21 mouse cellular contexts compared by ENCODE assay signal in genomic region chr9:102793286-102793809, GRCm38 (mm10). TPM values are rescaled to one million over a fixed set of nuclear protein-coding genes. Genes with fewer than 3 reads are reported as not detected.
A peak's percentile ranks its signal among the peaks of the same experiment; 100 is the strongest.
DNase-seq lines count a peak whose midpoint lies in the region; ATAC-seq and TF ChIP-seq lines count a peak whose summit lies in the region.
"Had no signal": no experiment of that assay in that cellular context is flagged by ENCODE, and none has a peak within 500 bp of the region (broad histone marks: within the 10 kb centered on the region; RNA-seq: fewer than 3 reads in every experiment).

No protein-coding gene starts in this region.

- H3K27ac ChIP-seq in heart, embryonic 16.5 days (ENCODE audit: low read length): no peak overlapping the region
- 0 out of 2 replicates have a peak overlapping the region, but pooled peaks have one; percentile 33 for H3K27ac ChIP-seq in liver, adult 2 months (replicated peaks; ENCODE audit: insufficient read depth, low read depth, low read length)
- H3K27ac ChIP-seq: embryonic facial prominence, embryonic 13.5 days; forebrain, embryonic 10.5 days; intestine, embryonic 15.5 days; liver, embryonic 14.5 days; stomach, embryonic 15.5 days had no signal

- no peak overlapping the region; the same call in 1 of the 2 replicates for H3K9ac ChIP-seq in heart, embryonic 16.5 days (ENCODE audit: low read length)
- H3K9ac ChIP-seq in liver, adult 2 months (ENCODE audit: low read depth, low read length): no peak overlapping the region
- H3K9ac ChIP-seq: embryonic facial prominence, embryonic 13.5 days; intestine, embryonic 15.5 days; liver, embryonic 14.5 days; stomach, embryonic 15.5 days had no signal

- no peak overlapping the region for H3K4me2 ChIP-seq in heart, embryonic 16.5 days (ENCODE audit: low read depth, low read length)
- H3K4me2 ChIP-seq: embryonic facial prominence, embryonic 13.5 days; intestine, embryonic 15.5 days; stomach, embryonic 15.5 days had no signal

- no peak for TF ChIP-seq CTCF in liver, adult 2 months (IDR thresholded peaks at IDR 0.05; ENCODE audit: low read depth, low read length)

- H3K4me3 ChIP-seq in heart, embryonic 16.5 days (ENCODE audit: low read length): no peak overlapping the region
- H3K4me3 ChIP-seq in liver, adult 2 months (ENCODE audit: insufficient read depth, low read depth, low read length): no peak overlapping the region
- H3K4me3 ChIP-seq: embryonic facial prominence, embryonic 13.5 days; forebrain, embryonic 10.5 days; intestine, embryonic 15.5 days; stomach, embryonic 15.5 days had no signal

- no peaks in the 10 kb centered on the region for H3K36me3 ChIP-seq in heart, embryonic 16.5 days (ENCODE audit: control insufficient read depth, insufficient read depth)
- no peaks in the 10 kb centered on the region for H3K36me3 ChIP-seq in liver, adult 2 months (ENCODE audit: control insufficient read depth, insufficient read depth, low read length)
- H3K36me3 ChIP-seq: embryonic facial prominence, embryonic 13.5 days; forebrain, embryonic 10.5 days; intestine, embryonic 15.5 days; stomach, embryonic 15.5 days had no signal

- H3K4me1 ChIP-seq in heart, embryonic 16.5 days (ENCODE audit: control insufficient read depth, insufficient read depth, low read length): peaks cover 2% of the 10 kb centered on the region
- H3K4me1 ChIP-seq in liver, adult 2 months (ENCODE audit: control insufficient read depth, insufficient read depth, low read length): no peaks in the 10 kb centered on the region
- H3K4me1 ChIP-seq: forebrain, embryonic 10.5 days; stomach, embryonic 15.5 days had no signal

- peak; percentile 22 for DNase-seq in cerebellum, adult 9-11 months
- no peak for DNase-seq in cerebellum, postnatal 36 days
- no peak for DNase-seq in heart, postnatal 36 days
- DNase-seq in liver, adult 2 months (ENCODE audit: extremely low read depth, low read depth, low spot score): no peak
- no peak for DNase-seq in liver
- peak; percentile 54 for DNase-seq in adrenal gland, postnatal 10 days
- no peak for DNase-seq in gastrocnemius, adult 18-20 months (ENCODE audit: low spot score)
- DNase-seq: cerebellum, adult 18-20 months; gastrocnemius, postnatal 36 days; heart, postnatal 10 days; kidney, postnatal 4 days; midbrain, embryonic 14.5 days; thymus, postnatal 14 days had no signal

- 57% methylated on average over 12 of the region's 12 CpGs for whole genome bisulfite sequencing in heart, embryonic 16.5 days
- WGBS in liver, adult 2 months: 61% methylated on average over 12 of the region's 12 CpGs

- 0 out of 2 replicates have a peak, but pooled peaks have one; percentile 41 for ATAC-seq in heart, embryonic 16.5 days (replicated peaks; ENCODE audit: extremely low read depth, insufficient read depth, low FRiP score)
- ATAC-seq: activated CD4-positive, CD25-positive, alpha-beta regulatory T cell, adult 4 months; intestine, embryonic 15.5 days; Patski had no signal

- no peak for TF ChIP-seq POLR2A in liver, adult 2 months (IDR thresholded peaks at IDR 0.05; ENCODE audit: extremely low read depth, insufficient read depth, low read length)

- 0 out of 2 replicates have a peak, but pooled peaks cover 3% of the 10 kb centered on the region for H3K9me3 ChIP-seq in heart, embryonic 16.5 days (replicated peaks; ENCODE audit: control insufficient read depth, low read length)
- H3K9me3 ChIP-seq: embryonic facial prominence, embryonic 13.5 days; forebrain, embryonic 10.5 days; intestine, embryonic 15.5 days; stomach, embryonic 15.5 days had no signal

- no peaks in the 10 kb centered on the region for H3K27me3 ChIP-seq in heart, embryonic 16.5 days (ENCODE audit: control insufficient read depth, insufficient read depth, low read length)
- H3K27me3 ChIP-seq in liver, adult 2 months (ENCODE audit: control insufficient read depth, insufficient read depth, low read length): no peaks in the 10 kb centered on the region
- H3K27me3 ChIP-seq: embryonic facial prominence, embryonic 13.5 days; intestine, embryonic 15.5 days; Patski; stomach, embryonic 15.5 days had no signal

- H3K79me2 ChIP-seq in liver, adult 2 months (ENCODE audit: control insufficient read depth, insufficient read depth, low read length): no peaks in the 10 kb centered on the region

- intact Hi-C loops in heart, postnatal 36 days (cut with DNase I): no loop called here

RNA-seq across cellular contexts. Expression of gene Ryk, which starts 41.4 kb away (rescaled TPM):
- 12.5 and 15.5 TPM in 2 replicates for polyA plus RNA-seq in heart, embryonic 16.5 days (2015; fragmentation: Nextera tagmentation; extraction: Ambion mirVana)
- total RNA-seq in heart, postnatal 36 days (2021): 10 to 100 TPM; 38.9 to 39.0 TPM
- 26.6 and 27.9 TPM in 2 replicates for total RNA-seq in liver, adult 2 months (2014; rRNA removed)
- 16.6 and 17.2 TPM in 2 replicates for polyA plus RNA-seq in liver, adult 2 months (2012; rRNA removed)
- 10 to 100 TPM; 53.2 to 55.4 TPM for total RNA-seq in adrenal gland, postnatal 10 days (2021)
- 10 to 100 TPM; 47.9 to 49.8 TPM for total RNA-seq in gastrocnemius, adult 18-20 months (2021)

Comparison
In these comparisons a context has a peak if more than half of its experiments do, and no peak if none do; other contexts are left out.
1. DNase-seq: peak in cerebellum, adult 9-11 months (single experiment) and adrenal gland, postnatal 10 days (single experiment); none in cerebellum, postnatal 36 days (0 of 2), heart, postnatal 36 days (0 of 2), liver, adult 2 months (single experiment), liver (single experiment) and gastrocnemius, adult 18-20 months (single experiment).